Mouse (Mus musculus) ES-Bruce4 (cell line): Measurements from ENCODE around the gene Cntnap2. TPM values are rescaled to one million over a fixed set of nuclear protein-coding genes. Genes with fewer than 3 reads are reported as not detected.

Source experiments
- H3K27ac ChIP-seq: 2 replicates; pipeline ENCODE4 v1.5.1; 2012; ENCODE audit warnings: low read length, inconsistent platforms; ENCODE audit not compliant: insufficient read depth
- H3K27me3 ChIP-seq: 2 replicates; pipeline ENCODE4 v1.6.1; 2012; ENCODE audit warnings: mild to moderate bottlenecking, low read length, inconsistent platforms; ENCODE audit not compliant: control insufficient read depth, poor library complexity, insufficient read depth, severe bottlenecking
- H3K36me3 ChIP-seq: 2 replicates; pipeline ENCODE4 v1.6.1; 2012; ENCODE audit warnings: inconsistent platforms, mild to moderate bottlenecking, low read length, moderate library complexity; ENCODE audit not compliant: control insufficient read depth, poor library complexity, insufficient read depth, severe bottlenecking
- H3K4me1 ChIP-seq: one replicate; pipeline ENCODE4 v1.8.1; 2011; ENCODE audit warnings: low read length; ENCODE audit not compliant: control insufficient read depth, insufficient read depth
- H3K4me3 ChIP-seq: 2 replicates; pipeline ENCODE4 v1.5.1; 2011; ENCODE audit warnings: low read depth, mild to moderate bottlenecking, low read length
- H3K9ac ChIP-seq: 2 replicates; pipeline ENCODE4 v1.6.1; 2012; ENCODE audit warnings: low read depth, mild to moderate bottlenecking, inconsistent platforms; ENCODE audit not compliant: poor library complexity, severe bottlenecking
- H3K9me3 ChIP-seq: replicated peaks from 2 replicates; pipeline ENCODE4 v1.6.1; 2012; ENCODE audit warnings: mild to moderate bottlenecking, low read length, inconsistent platforms; ENCODE audit not compliant: control insufficient read depth, poor library complexity, insufficient read depth, severe bottlenecking
- CTCF ChIP-seq: IDR thresholded peaks from one replicate; pipeline ENCODE4 v1.8.1; 2011; ENCODE audit warnings: low read depth, low read length
- EP300 ChIP-seq: IDR thresholded peaks from 2 replicates; pipeline ENCODE4 v1.6.1; 2011; ENCODE audit warnings: low read depth, low read length; ENCODE audit not compliant: insufficient read depth
- POLR2A ChIP-seq: IDR thresholded peaks from one replicate; pipeline ENCODE4 v1.8.1; 2011; ENCODE audit warnings: low read length; ENCODE audit not compliant: insufficient read depth
- polyA plus RNA-seq: library from polyadenylated mRNA; stranded (reverse); fragments of >200 nt; gene quantifications from 2 replicates; pipeline ENCODE4 v1.2.4, GENCODE M21; 2011; ENCODE audit warnings: low read depth; ENCODE audit not compliant: missing spikeins, insufficient read depth, insufficient read length

The Cntnap2 gene
- polyA plus RNA-seq, 1 experiment: 4.8 TPM

GRCm38 (mm10) chr6:47244642-47245041 lies 2185.5 kb downstream of the Cntnap2 start:
- Histone ChIP-seq H3K9ac (0 out of 2 replicates have a peak overlapping the region, but pooled peaks have one; percentile 7), H3K4me1 (peaks cover 1% of the 10 kb centered on the region), H3K9me3 (no peaks in the 10 kb centered on the region), H3K36me3 (no peaks in the 10 kb centered on the region), H3K27ac (no peak overlapping the region), H3K27me3 (no peaks in the 10 kb centered on the region), H3K4me3 (peak overlapping the region; percentile 28)
- TF ChIP-seq CTCF: no peak
- no peak for TF ChIP-seq POLR2A
- TF ChIP-seq EP300: no peak

- H3K4me3 ChIP-seq: no peak overlapping the region
- peaks cover 2% of the 10 kb centered on the region for H3K4me1 ChIP-seq
- H3K27ac ChIP-seq: no peak overlapping the region
- H3K36me3 ChIP-seq: no peaks in the 10 kb centered on the region; the same call in 1 of the 2 replicates
- no peaks in the 10 kb centered on the region for H3K9me3 ChIP-seq
- H3K9ac ChIP-seq: no peak overlapping the region
- no peaks in the 10 kb centered on the region for H3K27me3 ChIP-seq
- TF ChIP-seq POLR2A (no peak), EP300 (no peak), CTCF (no peak)
Observed at GRCm38 (mm10) chr6:47255270-47255669, 2196.1 kb downstream of the Cntnap2 start.

GRCm38 (mm10) chr6:47256227-47256887 lies 2197.2 kb downstream of the Cntnap2 start:
- peaks cover 2% of the 10 kb centered on the region for H3K4me1 ChIP-seq
- H3K36me3 ChIP-seq: no peaks in the 10 kb centered on the region; the same call in 1 of the 2 replicates
- no peak overlapping the region for H3K4me3 ChIP-seq
- no peak overlapping the region for H3K9ac ChIP-seq
- TF ChIP-seq CTCF (no peak), POLR2A (no peak), EP300 (no peak)
- H3K9me3 ChIP-seq: no peaks in the 10 kb centered on the region
- no peak overlapping the region for H3K27ac ChIP-seq
- no peaks in the 10 kb centered on the region for H3K27me3 ChIP-seq

- Histone ChIP-seq H3K9me3 (no peaks in the 10 kb centered on the region), H3K4me1 (peaks cover 2% of the 10 kb centered on the region), H3K36me3 (no peaks in the 10 kb centered on the region)
Observed at GRCm38 (mm10) chr6:47256918-47257506, 2197.9 kb downstream of the Cntnap2 start.

GRCm38 (mm10) chr6:47259626-47260114 lies 2200.5 kb downstream of the Cntnap2 start:
- Histone ChIP-seq H3K36me3 (no peaks in the 10 kb centered on the region), H3K27ac (no peak overlapping the region), H3K9me3 (no peaks in the 10 kb centered on the region), H3K4me3 (no peak overlapping the region), H3K9ac (no peak overlapping the region), H3K27me3 (no peaks in the 10 kb centered on the region), H3K4me1 (peaks cover 2% of the 10 kb centered on the region)
- TF ChIP-seq EP300 (no peak), POLR2A (no peak), CTCF (no peak)

More at GRCm38 (mm10) chr6:47256918-47257506, 2197.9 kb downstream of the Cntnap2 start:
- H3K27me3 ChIP-seq: no peaks in the 10 kb centered on the region
- no peak overlapping the region for H3K27ac ChIP-seq
- no peak overlapping the region for H3K9ac ChIP-seq
- no peak for TF ChIP-seq POLR2A
- TF ChIP-seq EP300: no peak
- TF ChIP-seq CTCF: no peak
- H3K4me3 ChIP-seq: no peak overlapping the region

GRCm38 (mm10) chr6:47267236-47267635 lies 2208.1 kb downstream of the Cntnap2 start:
- TF ChIP-seq EP300 (no peak), CTCF (no peak), POLR2A (no peak)
- H3K4me3 ChIP-seq: no peak overlapping the region
- H3K4me1 ChIP-seq: no peaks in the 10 kb centered on the region
- H3K27ac ChIP-seq: no peak overlapping the region
- no peaks in the 10 kb centered on the region for H3K9me3 ChIP-seq
- H3K27me3 ChIP-seq: no peaks in the 10 kb centered on the region
- H3K36me3 ChIP-seq: no peaks in the 10 kb centered on the region
- no peak overlapping the region for H3K9ac ChIP-seq
